Mouse (Mus musculus) myocyte (in vitro differentiated cells): Measurements from ENCODE around the gene Adap1. TPM values are rescaled to one million over a fixed set of nuclear protein-coding genes. Genes with fewer than 3 reads are reported as not detected.

Experiments
- H3K27me3 ChIP-seq: one replicate; pipeline ENCODE4 v1.6.1; 2011; ENCODE audit not compliant: control insufficient read depth, insufficient read depth, insufficient read length
- H3K36me3 ChIP-seq: one replicate; pipeline ENCODE4 v1.6.1; 2011; ENCODE audit not compliant: control insufficient read depth, insufficient read depth
- H3K4me2 ChIP-seq: one replicate; pipeline ENCODE4 v1.6.1; 2011; ENCODE audit warnings: low read depth, control low read depth
- H3K4me3 ChIP-seq: one replicate; pipeline ENCODE4 v1.5.1; 2011; ENCODE audit warnings: mild to moderate bottlenecking, control low read depth, moderate library complexity
- H3K79me2 ChIP-seq: one replicate; pipeline ENCODE4 v1.6.1; 2011; ENCODE audit not compliant: control insufficient read depth, insufficient read depth
- H3ac ChIP-seq: one replicate; pipeline ENCODE4 v1.6.1; 2011; ENCODE audit not compliant: control insufficient read depth, insufficient read length
- CEBPB ChIP-seq: IDR thresholded peaks from 2 replicates; pipeline ENCODE4 v1.6.1; 2011; ENCODE audit warnings: mild to moderate bottlenecking, moderate library complexity; ENCODE audit not compliant: poor library complexity, insufficient read depth, severe bottlenecking
- E2F4 ChIP-seq: IDR thresholded peaks from one replicate; pipeline ENCODE4 v1.6.1; 2011; ENCODE audit warnings: mild to moderate bottlenecking, control low read depth, moderate library complexity; ENCODE audit not compliant: insufficient read depth
- MAX ChIP-seq: IDR thresholded peaks from one replicate; pipeline ENCODE4 v1.6.1; 2011; ENCODE audit warnings: low read depth, mild to moderate bottlenecking, control low read depth
- MYOD1 ChIP-seq, 3 experiments: IDR thresholded peaks; one replicate each; pipeline ENCODE4 v1.6.1; 2011; ENCODE audit warnings: control low read depth in 2 of 3, low read depth in 2 of 3, mild to moderate bottlenecking in 2 of 3, moderate library complexity in 1 of 3; ENCODE audit not compliant: insufficient read length in 2 of 3, control insufficient read depth in 1 of 3
- MYOG ChIP-seq, 3 experiments: IDR thresholded peaks; one replicate each; pipeline ENCODE4 v1.6.1; 2011; ENCODE audit warnings: control low read depth in 2 of 3, low read depth in 2 of 3, mild to moderate bottlenecking in 2 of 3; ENCODE audit not compliant: insufficient read length in 2 of 3, control insufficient read depth in 1 of 3, insufficient read depth in 1 of 3
- POLR2A ChIP-seq: IDR thresholded peaks from one replicate; pipeline ENCODE4 v1.6.1; 2011; ENCODE audit warnings: low read depth, mild to moderate bottlenecking, control low read depth, moderate library complexity; ENCODE audit not compliant: insufficient read length
- POLR2AphosphoS2 ChIP-seq: IDR thresholded peaks from one replicate; pipeline ENCODE4 v1.6.1; 2011; ENCODE audit warnings: low read depth, control low read depth; ENCODE audit not compliant: insufficient read length
- REST ChIP-seq: IDR thresholded peaks from one replicate; pipeline ENCODE4 v1.6.1; 2011; ENCODE audit warnings: mild to moderate bottlenecking, control low read depth, moderate library complexity; ENCODE audit not compliant: insufficient read depth, insufficient read length
- SRF ChIP-seq: IDR thresholded peaks from one replicate; pipeline ENCODE4 v1.6.1; 2011; ENCODE audit warnings: low read depth; ENCODE audit not compliant: control insufficient read depth, insufficient read length
- TCF12 ChIP-seq: IDR thresholded peaks from one replicate; pipeline ENCODE4 v1.6.1; 2011; ENCODE audit warnings: mild to moderate bottlenecking, control low read depth; ENCODE audit not compliant: poor library complexity, insufficient read depth, severe bottlenecking
- TCF3 ChIP-seq: IDR thresholded peaks from one replicate; pipeline ENCODE4 v1.6.1; 2011; ENCODE audit warnings: low read depth, control low read depth; ENCODE audit not compliant: insufficient read length
- USF1 ChIP-seq: IDR thresholded peaks from one replicate; pipeline ENCODE4 v1.6.1; 2011; ENCODE audit warnings: low read depth, mild to moderate bottlenecking, control low read depth, moderate library complexity
- polyA plus RNA-seq: library from polyadenylated mRNA; unstranded; fragments of >200 nt; fragmentation: generic; extraction: Trizol; gene quantifications from one replicate; pipeline ENCODE4 v1.2.1, GENCODE M21; 2012; ENCODE audit warnings: missing spikeins

Gene Adap1
- polyA plus RNA-seq, 1 experiment, result 0.04 TPM

GRCm38 (mm10) chr5:139321331-139321730 lies 4.1 kb downstream of the Adap1 start:
- TF ChIP-seq CEBPB (no peak), E2F4 (no peak), MAX (no peak), SRF (no peak), MYOD1 (IDR thresholded peaks at IDR 0.05; ENCODE audit: control insufficient read depth in 1 of 3, insufficient read length in 2 of 3, low read depth in 2 of 3) (no peak), MYOG (IDR thresholded peaks at IDR 0.05; ENCODE audit: control insufficient read depth in 1 of 3, insufficient read depth in 1 of 3, insufficient read length in 2 of 3, low read depth in 2 of 3) (no peak), TCF12 (no peak), POLR2AphosphoS2 (no peak), TCF3 (no peak)
- Histone ChIP-seq H3K27me3 (peaks cover 68% of the 10 kb centered on the region), H3K4me2 (no peak overlapping the region)

GRCm38 (mm10) chr5:139320424-139320823 lies 5.0 kb downstream of the Adap1 start:
- Histone ChIP-seq H3K36me3 (no peaks in the 10 kb centered on the region), H3ac (no peak overlapping the region), H3K27me3 (peaks cover 62% of the 10 kb centered on the region), H3K4me3 (no peak overlapping the region), H3K4me2 (no peak overlapping the region), H3K79me2 (no peaks in the 10 kb centered on the region)
- TF ChIP-seq SRF (no peak), CEBPB (no peak), TCF12 (no peak), E2F4 (no peak), USF1 (no peak), MYOD1 (IDR thresholded peaks at IDR 0.05; ENCODE audit: control insufficient read depth in 1 of 3, insufficient read length in 2 of 3, low read depth in 2 of 3) (no peak), TCF3 (no peak), POLR2AphosphoS2 (no peak), POLR2A (no peak), MAX (no peak), REST (no peak), MYOG (IDR thresholded peaks at IDR 0.05; ENCODE audit: control insufficient read depth in 1 of 3, insufficient read depth in 1 of 3, insufficient read length in 2 of 3, low read depth in 2 of 3) (no peak)

More at GRCm38 (mm10) chr5:139321331-139321730, 4.1 kb downstream of the Adap1 start:
- Histone ChIP-seq H3ac (no peak overlapping the region), H3K4me3 (no peak overlapping the region), H3K79me2 (no peaks in the 10 kb centered on the region), H3K36me3 (no peaks in the 10 kb centered on the region)

GRCm38 (mm10) chr5:139317751-139318504 lies 7.5 kb downstream of the Adap1 start:
- Histone ChIP-seq H3ac (no peak overlapping the region), H3K27me3 (peaks cover 37% of the 10 kb centered on the region), H3K4me3 (no peak overlapping the region), H3K4me2 (no peak overlapping the region), H3K36me3 (no peaks in the 10 kb centered on the region), H3K79me2 (no peaks in the 10 kb centered on the region)
- no peak for TF ChIP-seq USF1
- no peak for TF ChIP-seq REST
- no peak for TF ChIP-seq MYOG (IDR thresholded peaks at IDR 0.05; ENCODE audit: control insufficient read depth in 1 of 3, insufficient read depth in 1 of 3, insufficient read length in 2 of 3, low read depth in 2 of 3)
- no peak for TF ChIP-seq MAX
- TF ChIP-seq MYOD1 (IDR thresholded peaks at IDR 0.05; ENCODE audit: control insufficient read depth in 1 of 3, insufficient read length in 2 of 3, low read depth in 2 of 3), result no peak
- no peak for TF ChIP-seq POLR2AphosphoS2
- TF ChIP-seq TCF3, result no peak
- no peak for TF ChIP-seq POLR2A
- no peak for TF ChIP-seq SRF
- no peak for TF ChIP-seq CEBPB

GRCm38 (mm10) chr5:139316982-139317675 lies 8.3 kb downstream of the Adap1 start:
- no peak for TF ChIP-seq TCF3
- no peak for TF ChIP-seq SRF
- no peak for TF ChIP-seq POLR2AphosphoS2
- no peak for TF ChIP-seq MYOD1 (IDR thresholded peaks at IDR 0.05; ENCODE audit: control insufficient read depth in 1 of 3, insufficient read length in 2 of 3, low read depth in 2 of 3)
- no peak for TF ChIP-seq USF1
- TF ChIP-seq REST, result no peak
- no peak for TF ChIP-seq MYOG (IDR thresholded peaks at IDR 0.05; ENCODE audit: control insufficient read depth in 1 of 3, insufficient read depth in 1 of 3, insufficient read length in 2 of 3, low read depth in 2 of 3)
- TF ChIP-seq TCF12, result no peak
- TF ChIP-seq CEBPB, result no peak
- no peak for TF ChIP-seq MAX
- TF ChIP-seq POLR2A, result no peak
- no peak for TF ChIP-seq E2F4
- Histone ChIP-seq H3K27me3 (peaks cover 30% of the 10 kb centered on the region), H3K4me3 (no peak overlapping the region)

More at GRCm38 (mm10) chr5:139316982-139317675, 8.3 kb downstream of the Adap1 start:
- Histone ChIP-seq H3K79me2 (no peaks in the 10 kb centered on the region), H3K36me3 (no peaks in the 10 kb centered on the region), H3K4me2 (no peak overlapping the region), H3ac (no peak overlapping the region)
